Mouse (Mus musculus): ENCODE measurements around the gene Gm2956.
"Not testable (repeated sequence)": the region's sequence is repeated elsewhere in the genome, so short reads cannot be mapped to it uniquely, and the experiment has no call there.

Gm2956 gene

GRCm38 (mm10) chr14:3332087-3332677, at the start of gene Gm2956:
Gene Gm2956, plus strand, starts transcription at chr14:3332627.
- not testable (repeated sequence) for DNase-seq (ENCODE audit: low read depth in 2 of 2, low spot score in 2 of 2)

GRCm38 (mm10) chr14:3333406-3333805, 979 bp downstream of the Gm2956 start:
- not testable (repeated sequence) for DNase-seq (ENCODE audit: low read depth in 2 of 2, low spot score in 2 of 2)

DNA sequence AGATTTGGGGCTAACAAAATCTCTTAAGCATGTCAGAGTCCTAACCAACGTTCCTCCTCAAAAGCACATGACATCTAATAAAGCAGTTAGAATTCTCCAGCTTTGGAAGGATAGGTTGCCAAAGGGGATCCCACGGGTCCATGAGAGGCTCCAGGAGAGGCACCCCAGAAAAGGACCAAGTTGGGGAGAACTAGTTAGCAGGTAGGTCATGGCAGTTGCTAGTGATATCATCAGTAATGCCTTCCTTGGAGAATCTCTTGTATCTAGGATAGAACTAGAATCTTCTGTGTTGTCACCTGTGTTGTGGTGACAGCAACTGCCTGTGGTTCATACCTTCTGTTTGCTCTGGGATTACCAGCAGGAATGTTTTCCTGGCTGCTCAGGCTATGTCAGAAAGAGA, 62.4 kb downstream of the Gm2956 start, which contains the start of gene Gm10413:
Gene Gm10413, plus strand, starts transcription at position 301 of the 400 bp plus-strand sequence.
- not testable (repeated sequence) for DNase-seq (ENCODE audit: low read depth in 2 of 2, low spot score in 2 of 2)
